Mouse (Mus musculus) hindbrain, postnatal 0 days (tissue): ENCODE data around the gene Csnk1d. TPM values are rescaled to one million over a fixed set of nuclear protein-coding genes. Genes with fewer than 3 reads are reported as not detected.

Experiments
- ATAC-seq: fragments of 200-750 bp; cut with Nextera tagmentation; 2 replicates; pipeline ENCODE4 v1.8.0; 2017; ENCODE audit warnings: mild to moderate bottlenecking, moderate TSS enrichment, moderate library complexity
- DNase-seq: peaks from one replicate; pipeline ENCODE4 v3.0.0-alpha.2; 2015; ENCODE audit warnings: low spot score
- H3K27ac ChIP-seq: fragments of 300-500 bp; sonication (generic); 2 replicates; pipeline ENCODE4 v1.5.1; 2014; ENCODE audit warnings: mild to moderate bottlenecking
- H3K27me3 ChIP-seq: fragments of 300-500 bp; sonication (generic); 2 replicates; pipeline ENCODE4 v1.6.1; 2014; ENCODE audit warnings: low read length, mixed read lengths; ENCODE audit not compliant: insufficient read depth
- H3K36me3 ChIP-seq: fragments of 300-500 bp; sonication (generic); 2 replicates; pipeline ENCODE4 v1.6.1; 2014; ENCODE audit warnings: low read length, mixed read lengths; ENCODE audit not compliant: insufficient read depth
- H3K4me1 ChIP-seq: fragments of 300-500 bp; sonication (generic); 2 replicates; pipeline ENCODE4 v1.6.1; 2014; ENCODE audit warnings: antibody characterized with exemption, low read length, mixed read lengths; ENCODE audit not compliant: insufficient read depth
- H3K4me2 ChIP-seq: fragments of 300-500 bp; sonication (generic); 2 replicates; pipeline ENCODE4 v1.6.1; 2014; ENCODE audit warnings: low read depth, mild to moderate bottlenecking, low read length, moderate library complexity, mixed read lengths
- H3K4me3 ChIP-seq: fragments of 300-500 bp; sonication (generic); 2 replicates; pipeline ENCODE4 v1.5.1; 2014; ENCODE audit warnings: low read length
- H3K9ac ChIP-seq: fragments of 300-500 bp; sonication (generic); replicated peaks from 2 replicates; pipeline ENCODE4 v1.6.1; 2014; ENCODE audit warnings: mild to moderate bottlenecking, low read length, moderate library complexity, mixed read lengths
- H3K9me3 ChIP-seq: fragments of 300-500 bp; sonication (generic); 2 replicates; pipeline ENCODE4 v1.6.1; 2016; ENCODE audit warnings: low read length, mixed read lengths
- CTCF ChIP-seq: IDR thresholded peaks from 2 replicates; pipeline ENCODE4 v1.5.1; 2016; ENCODE audit warnings: antibody characterized with exemption, control low read depth, low read depth
- WGBS: fragments of 180-500 bp; shearing (Covaris S2); extraction: QIAGEN DNeasy Blood & Tissue Kit; methylation state at CpG from one replicate; pipeline ENCODE4 v1.1.7; 2014; 5-methylcytosine and 5-hydroxymethylcytosine counted together
- polyA plus RNA-seq: library from polyadenylated mRNA; unstranded; fragments of >200 nt; fragmentation: Nextera tagmentation; extraction: Ambion mirVana; gene quantifications from 2 replicates; pipeline ENCODE4 v1.2.1, GENCODE M21; 2015
- total RNA-seq: library from RNA; depleted of rRNA; stranded (reverse); fragments of >200 nt; gene quantifications from 2 replicates; pipeline ENCODE4 v1.2.3, GENCODE M21; 2014

Csnk1d gene
- total and polyA plus RNA-seq, 2 experiments from 2014 or later = 95.2 to 102 TPM

DNA sequence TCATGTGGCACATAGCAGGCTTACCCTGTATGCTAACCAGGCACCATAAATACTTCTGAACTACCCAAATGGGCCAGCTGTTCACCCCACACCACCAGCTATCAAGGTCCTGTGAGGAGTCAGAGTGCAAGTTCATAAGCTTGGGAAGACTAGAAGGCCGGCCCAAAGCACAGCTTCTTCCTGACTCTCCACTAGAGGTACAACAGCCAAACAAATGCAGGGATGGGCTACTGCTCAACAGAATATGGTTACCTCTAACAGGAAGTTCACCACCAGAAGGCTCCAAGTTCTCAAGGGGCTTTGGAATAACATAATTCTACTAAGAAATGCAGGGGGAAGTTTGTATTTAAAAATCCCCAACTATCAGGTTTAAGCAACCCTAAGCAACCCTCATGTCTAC, 1.6 kb downstream of the Csnk1d start:
- peaks cover 20% of the 10 kb centered on the region for H3K4me1 ChIP-seq
- peak overlapping the region; percentile 87 for H3K4me2 ChIP-seq
- peak overlapping the region; percentile 99 for H3K9ac ChIP-seq
- ATAC-seq = no peak
- H3K9me3 ChIP-seq = no peaks in the 10 kb centered on the region
- no peak for TF ChIP-seq CTCF
- DNase-seq = no peak
- H3K27ac ChIP-seq = no peak overlapping the region
- WGBS = 21% methylated on average over 1 of the region's 1 CpGs
- no peaks in the 10 kb centered on the region for H3K27me3 ChIP-seq
- H3K4me3 ChIP-seq = peak overlapping the region; percentile 85
- no peaks in the 10 kb centered on the region; the same call in 1 of the 2 replicates for H3K36me3 ChIP-seq

DNA sequence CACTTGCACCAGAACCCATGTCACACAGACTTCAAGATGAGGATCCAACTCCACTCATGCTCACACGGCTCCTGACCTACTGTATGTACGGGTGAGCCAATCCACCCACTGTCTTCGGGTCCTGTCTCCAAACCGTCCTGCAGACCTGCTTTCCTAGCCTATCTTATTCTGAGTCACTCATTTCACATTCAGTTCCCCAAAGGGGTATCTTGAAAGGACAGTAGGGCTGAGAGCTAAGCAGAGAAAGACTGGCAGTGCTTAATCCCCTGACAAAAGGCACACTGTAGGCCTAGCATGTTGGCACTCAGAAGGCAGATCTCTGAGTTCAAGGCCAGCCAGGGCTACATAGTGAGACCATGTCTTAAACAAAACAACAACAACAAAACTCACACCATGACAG, 2.7 kb downstream of the Csnk1d start:
- ATAC-seq = no peak
- Histone ChIP-seq H3K4me3 (no peak overlapping the region), H3K4me1 (peaks cover 20% of the 10 kb centered on the region)

DNA sequence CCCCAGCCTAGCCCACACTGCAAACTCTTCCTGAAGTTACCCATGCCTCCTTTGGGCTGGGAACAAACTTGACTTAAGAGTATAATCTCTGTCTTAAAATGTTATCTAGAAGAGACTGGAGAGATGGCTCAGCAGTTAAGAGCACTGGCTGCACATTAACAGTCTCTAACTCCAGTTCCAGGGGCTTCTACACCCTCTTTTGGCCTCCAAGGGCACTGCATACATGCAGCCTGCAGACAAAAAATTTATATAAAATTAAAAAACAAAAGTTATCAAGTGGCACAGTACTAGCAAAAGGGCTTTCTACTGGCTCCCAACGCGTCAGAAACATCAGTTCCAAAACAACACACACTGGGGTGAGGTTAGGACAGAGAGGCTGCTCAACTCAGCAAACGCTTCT, 3.5 kb downstream of the Csnk1d start:
- TF ChIP-seq CTCF = peak; percentile 24
- peaks cover 7% of the 10 kb centered on the region; the same call in 1 of the 2 replicates for H3K36me3 ChIP-seq
- no peak overlapping the region for H3K4me3 ChIP-seq
- DNase-seq (no peak), ATAC-seq (no peak)
- H3K9ac ChIP-seq = no peak overlapping the region
- H3K27me3 ChIP-seq = no peaks in the 10 kb centered on the region
- H3K4me1 ChIP-seq = peaks cover 20% of the 10 kb centered on the region
- no peak overlapping the region for H3K27ac ChIP-seq
- H3K9me3 ChIP-seq = no peaks in the 10 kb centered on the region
- H3K4me2 ChIP-seq = no peak overlapping the region
- WGBS = 81% methylated on average over 3 of the region's 3 CpGs

More for the DNA sequence above, 2.7 kb downstream of the Csnk1d start:
- H3K27me3 ChIP-seq = no peaks in the 10 kb centered on the region
- DNase-seq = no peak
- no peak overlapping the region for H3K27ac ChIP-seq
- no peaks in the 10 kb centered on the region for H3K9me3 ChIP-seq
- 69% methylated on average over 4 of the region's 4 CpGs for WGBS
- H3K9ac ChIP-seq = no peak overlapping the region
- H3K4me2 ChIP-seq = peak overlapping the region; percentile 87; the same call in 1 of the 2 replicates
- H3K36me3 ChIP-seq = no peaks in the 10 kb centered on the region; the same call in 1 of the 2 replicates
- TF ChIP-seq CTCF = no peak

DNA sequence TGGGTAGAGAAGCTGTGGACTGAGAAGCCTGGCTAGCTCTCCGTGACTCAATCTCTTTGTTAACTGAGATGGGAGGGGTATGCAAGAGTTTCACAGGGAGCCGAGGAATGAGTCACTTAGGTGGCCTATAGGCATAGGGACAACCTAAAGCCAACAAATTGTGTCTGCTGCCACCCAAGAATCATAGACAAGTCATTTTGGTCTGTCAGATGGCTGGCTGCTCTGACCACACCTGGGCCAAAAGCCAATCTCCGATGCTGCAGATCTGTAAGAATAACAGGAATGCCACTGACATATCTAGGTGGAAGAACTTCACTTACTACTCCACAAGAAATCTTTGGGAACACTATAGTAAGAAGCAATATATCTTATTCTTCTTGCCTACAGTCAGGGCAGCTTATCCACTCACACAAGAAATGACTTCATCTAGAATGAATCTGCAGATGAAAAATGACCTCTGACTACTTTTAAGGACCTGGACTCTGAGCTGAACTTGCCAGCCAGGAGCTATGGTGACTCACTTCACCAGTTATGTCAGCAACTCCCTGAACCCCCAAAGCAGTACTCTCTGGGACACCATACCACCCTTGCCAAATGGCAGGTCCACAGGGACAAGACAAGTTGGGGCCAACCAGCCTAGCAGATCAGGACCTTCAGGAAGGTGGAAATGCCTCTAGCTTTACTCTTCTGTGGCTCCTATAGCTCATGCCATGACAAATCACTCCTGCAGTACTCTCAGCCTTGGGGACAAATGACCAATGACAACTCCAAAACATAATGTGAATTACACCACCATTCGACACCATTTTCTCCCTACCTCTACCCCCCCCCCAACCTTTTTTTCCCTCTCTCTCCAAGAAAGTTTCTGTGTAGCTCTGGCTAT, 6.4 kb downstream of the Csnk1d start:
- DNase-seq (no peak), ATAC-seq (no peak)
- Histone ChIP-seq H3K4me2 (no peak overlapping the region), H3K9ac (no peak overlapping the region), H3K36me3 (peaks cover 29% of the 10 kb centered on the region), H3K4me3 (no peak overlapping the region), H3K4me1 (peaks cover 14% of the 10 kb centered on the region), H3K27me3 (no peaks in the 10 kb centered on the region), H3K9me3 (no peaks in the 10 kb centered on the region), H3K27ac (no peak overlapping the region)
- WGBS = 74% methylated on average over 4 of the region's 4 CpGs
- no peak for TF ChIP-seq CTCF

DNA sequence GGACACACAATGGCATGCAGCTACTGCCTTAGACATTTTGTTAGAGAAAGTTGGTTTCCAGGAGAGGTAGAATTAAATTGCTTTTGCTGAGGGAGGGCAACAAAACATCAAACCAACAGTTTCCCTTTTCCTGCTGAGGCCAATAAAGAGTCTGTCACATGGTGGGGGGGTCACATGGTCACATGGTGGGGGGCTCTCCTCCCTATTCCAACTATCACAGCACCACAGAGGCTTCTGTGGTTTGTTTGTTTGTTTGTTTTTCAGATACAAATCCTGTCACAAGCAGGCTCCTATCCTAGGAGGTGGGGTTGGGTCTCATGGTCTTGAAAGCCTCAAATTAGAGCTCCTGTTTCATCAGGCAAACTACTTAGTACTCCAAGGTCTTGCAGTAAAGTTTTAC, 8.7 kb downstream of the Csnk1d start:
- Histone ChIP-seq H3K4me2 (no peak overlapping the region), H3K27ac (no peak overlapping the region), H3K9ac (no peak overlapping the region), H3K4me3 (no peak overlapping the region), H3K4me1 (no peaks in the 10 kb centered on the region), H3K9me3 (no peaks in the 10 kb centered on the region), H3K36me3 (peaks cover 41% of the 10 kb centered on the region), H3K27me3 (no peaks in the 10 kb centered on the region)
- TF ChIP-seq CTCF = no peak
- DNase-seq (no peak), ATAC-seq (no peak)

DNA sequence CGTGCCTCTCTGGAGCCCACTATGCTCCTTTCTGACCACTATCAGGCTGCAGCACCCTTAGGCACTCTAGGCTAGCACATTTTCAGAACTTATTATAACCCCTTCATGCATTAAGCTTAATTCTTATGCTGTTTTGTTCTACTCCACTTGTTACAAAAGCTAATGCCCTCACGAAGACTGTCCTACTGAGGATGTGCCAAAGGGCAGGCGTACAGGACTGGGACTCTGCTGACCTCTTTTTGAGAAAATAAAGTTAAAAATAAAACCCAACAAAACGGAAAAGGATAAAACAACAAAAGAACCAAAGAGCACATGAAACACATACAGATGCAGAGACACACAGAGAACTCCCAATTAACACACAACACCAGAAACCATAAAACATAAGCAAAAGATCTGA, 9.5 kb downstream of the Csnk1d start:
- no peaks in the 10 kb centered on the region for H3K9me3 ChIP-seq
- TF ChIP-seq CTCF = no peak
- peaks cover 41% of the 10 kb centered on the region for H3K36me3 ChIP-seq
- H3K4me1 ChIP-seq = no peaks in the 10 kb centered on the region
- H3K4me3 ChIP-seq = no peak overlapping the region
- no peak for ATAC-seq
- H3K9ac ChIP-seq = no peak overlapping the region
- 76% methylated on average over 4 of the region's 4 CpGs for WGBS
- no peak overlapping the region for H3K27ac ChIP-seq
- no peak for DNase-seq
- no peaks in the 10 kb centered on the region for H3K27me3 ChIP-seq
- H3K4me2 ChIP-seq = no peak overlapping the region

DNA sequence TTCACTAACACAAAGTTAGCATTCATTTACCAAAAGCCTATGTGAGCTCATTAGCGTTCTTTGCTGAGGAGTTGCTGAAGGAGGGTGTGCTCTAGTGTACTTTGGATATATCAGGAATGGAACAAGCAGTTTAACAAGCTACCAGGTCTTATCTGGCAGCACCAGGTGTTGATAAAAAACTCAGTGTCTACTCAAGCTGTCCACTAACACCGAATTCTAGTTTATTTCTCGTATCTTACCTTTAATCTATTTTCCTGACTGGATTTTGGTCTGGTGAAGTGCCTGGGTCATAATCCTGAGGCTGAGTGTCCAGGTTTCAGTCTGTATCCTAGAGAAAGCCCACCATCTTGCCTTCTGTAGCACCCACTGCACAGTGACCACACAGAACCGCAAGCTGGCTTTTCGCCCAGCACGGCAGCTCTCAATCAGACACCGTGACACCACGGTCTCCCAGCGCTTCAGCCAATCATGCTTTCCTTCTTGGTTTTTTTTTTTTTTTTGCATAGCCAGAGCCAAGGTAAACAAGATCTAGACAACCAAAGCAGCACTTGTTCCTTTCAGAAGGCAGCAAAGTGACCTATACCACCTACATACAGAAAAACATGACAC, 10.6 kb downstream of the Csnk1d start:
- 70% methylated on average over 9 of the region's 9 CpGs for WGBS

More for the DNA sequence above, 10.6 kb downstream of the Csnk1d start:
- Histone ChIP-seq H3K27me3 (no peaks in the 10 kb centered on the region), H3K36me3 (peaks cover 43% of the 10 kb centered on the region), H3K4me1 (no peaks in the 10 kb centered on the region), H3K9ac (no peak overlapping the region), H3K4me2 (no peak overlapping the region), H3K9me3 (no peaks in the 10 kb centered on the region), H3K27ac (no peak overlapping the region), H3K4me3 (no peak overlapping the region)
- DNase-seq = no peak
- TF ChIP-seq CTCF = no peak
- ATAC-seq = no peak
